Mouse (Mus musculus): ENCODE data around the gene Mamdc4. TPM values are rescaled to one million over a fixed set of nuclear protein-coding genes. Genes with fewer than 3 reads are reported as not detected.
"Not testable (repeated sequence)": the region's sequence is repeated elsewhere in the genome, so short reads cannot be mapped to it uniquely, and the experiment has no call there.

Gene Mamdc4
- total and polyA plus RNA-seq, 3 experiments = 0.60 to 2.2 (median 1.6) TPM

DNA sequence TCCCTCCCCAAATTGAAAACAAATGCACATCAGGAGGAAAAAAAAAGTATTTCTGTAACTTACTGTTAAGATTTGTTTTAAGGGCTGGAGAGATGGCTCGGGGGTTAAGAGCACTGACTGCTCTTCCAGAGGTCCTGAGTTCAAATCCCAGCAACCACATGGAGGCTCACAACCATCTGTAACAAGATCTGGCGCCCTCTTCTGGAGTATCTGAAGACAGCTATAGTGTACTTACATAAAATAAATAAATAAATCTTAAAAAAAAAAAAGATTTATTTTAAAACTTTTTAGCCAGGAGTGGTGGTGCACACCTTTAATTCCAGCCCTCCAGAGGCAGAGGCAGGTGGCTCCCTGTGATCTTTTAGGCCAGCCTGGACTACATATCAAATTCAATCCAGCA, 19.2 kb downstream of the Mamdc4 start:
- not testable (repeated sequence) for H3K79me2 ChIP-seq (replicated peaks; ENCODE audit: control insufficient read depth, insufficient read depth, low read length); H3K27me3 ChIP-seq (ENCODE audit: control insufficient read depth, insufficient read depth, low read length); H3K4me3 ChIP-seq; H3K4me1 ChIP-seq (ENCODE audit: control insufficient read depth, insufficient read depth, low read length); H3K36me3 ChIP-seq (ENCODE audit: control insufficient read depth, insufficient read depth, low read length); H3K9ac ChIP-seq (ENCODE audit: low read depth, low read length); DNase-seq; H3K27ac ChIP-seq
- peak; percentile 58 for TF ChIP-seq CTCF (IDR thresholded peaks at IDR 0.05)
- 60% methylated on average over 2 of the region's 2 CpGs for WGBS
- intact Hi-C loops (cut with DNase I) = loop anchor here (10.0 kb wide), 1 partner anchor 131 kb away; the partner anchor contains the start of genes Abca2 and Fut7

DNA sequence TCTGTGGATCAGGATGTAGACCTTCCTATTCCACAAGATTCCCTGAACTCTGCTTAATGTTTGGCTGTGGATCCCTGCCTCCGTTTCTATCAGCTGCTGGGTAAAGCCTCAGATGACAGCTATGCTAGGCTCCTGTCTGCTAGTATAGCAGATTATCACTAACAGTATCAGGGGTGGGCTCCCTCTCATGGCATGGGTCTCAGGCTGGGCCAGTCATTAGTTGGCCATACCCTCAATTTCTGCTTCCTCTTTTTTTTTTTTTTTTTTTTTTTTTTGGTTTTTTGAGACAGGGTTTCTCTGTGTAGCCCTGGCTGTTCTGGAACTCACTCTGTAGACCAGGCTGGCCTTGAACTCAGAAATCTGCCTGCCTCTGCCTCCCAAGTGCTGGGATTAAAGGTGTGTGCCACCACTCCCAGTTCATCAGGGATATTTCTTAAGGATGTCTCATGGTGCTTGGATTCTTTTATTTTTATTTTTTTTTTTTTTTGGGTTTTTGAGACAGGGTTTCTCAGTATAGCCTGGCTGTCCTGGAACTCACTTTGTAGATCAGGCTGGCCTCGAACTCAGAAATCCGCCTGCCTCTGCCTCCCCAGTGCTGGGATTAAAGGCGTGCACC, 21.4 kb downstream of the Mamdc4 start:
- H3K4me1 ChIP-seq (ENCODE audit: control insufficient read depth, insufficient read depth, low read length); H3K4me3 ChIP-seq; H3K36me3 ChIP-seq (ENCODE audit: control insufficient read depth, insufficient read depth, low read length); H3K79me2 ChIP-seq (replicated peaks; ENCODE audit: control insufficient read depth, insufficient read depth, low read length); H3K27ac ChIP-seq; H3K9ac ChIP-seq (ENCODE audit: low read depth, low read length); H3K27me3 ChIP-seq (ENCODE audit: control insufficient read depth, insufficient read depth, low read length); DNase-seq: not testable (repeated sequence)
- intact Hi-C loops (cut with DNase I) = loop anchor here (10.0 kb wide), 1 partner anchor 128 kb away; the partner anchor contains the start of genes Abca2 and Fut7
- 83% methylated on average over 4 of the region's 4 CpGs for WGBS

DNA sequence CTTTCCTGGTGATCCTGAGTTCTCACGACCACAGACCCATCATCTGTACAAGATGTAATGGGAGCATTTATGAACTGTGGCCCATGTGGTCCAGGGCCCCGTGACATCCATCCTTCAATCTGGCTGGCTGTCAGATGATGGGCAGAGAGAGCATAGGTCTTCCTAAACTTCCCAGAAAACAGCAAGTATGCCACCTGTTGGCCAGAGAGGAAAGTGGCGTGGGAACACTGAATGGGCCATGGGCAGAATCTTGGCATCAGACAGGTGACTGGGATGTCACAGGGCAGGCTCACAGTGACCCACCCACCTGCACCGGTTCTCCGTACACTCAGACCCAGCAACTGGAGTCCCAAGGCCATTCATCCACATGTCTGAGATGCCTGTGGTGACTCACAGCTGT, 23.5 kb downstream of the Mamdc4 start:
- Histone ChIP-seq H3K27me3 (ENCODE audit: control insufficient read depth, insufficient read depth, low read length) (no peaks in the 10 kb centered on the region), H3K4me3 (no peak overlapping the region), H3K36me3 (ENCODE audit: control insufficient read depth, insufficient read depth, low read length) (no peaks in the 10 kb centered on the region), H3K27ac (no peak overlapping the region), H3K79me2 (replicated peaks; ENCODE audit: control insufficient read depth, insufficient read depth, low read length) (peaks cover 3% of the 10 kb centered on the region), H3K9ac (ENCODE audit: low read depth, low read length) (no peak overlapping the region), H3K4me1 (ENCODE audit: control insufficient read depth, insufficient read depth, low read length) (peaks cover 5% of the 10 kb centered on the region)
- DNase-seq = peak; percentile 51 to 53
- intact Hi-C loops (cut with DNase I) = loop anchor here (2.0 to 10.0 kb wide), 2 partner anchors 40 to 126 kb away; partner anchors contain the start of genes Abca2 and Fut7
- 30% methylated on average over 5 of the region's 5 CpGs for WGBS
- TF ChIP-seq POLR2A (IDR thresholded peaks at IDR 0.05; ENCODE audit: insufficient read depth, low read depth, low read length) (no peak), CTCF (IDR thresholded peaks at IDR 0.05) (peak; percentile 88)

DNA sequence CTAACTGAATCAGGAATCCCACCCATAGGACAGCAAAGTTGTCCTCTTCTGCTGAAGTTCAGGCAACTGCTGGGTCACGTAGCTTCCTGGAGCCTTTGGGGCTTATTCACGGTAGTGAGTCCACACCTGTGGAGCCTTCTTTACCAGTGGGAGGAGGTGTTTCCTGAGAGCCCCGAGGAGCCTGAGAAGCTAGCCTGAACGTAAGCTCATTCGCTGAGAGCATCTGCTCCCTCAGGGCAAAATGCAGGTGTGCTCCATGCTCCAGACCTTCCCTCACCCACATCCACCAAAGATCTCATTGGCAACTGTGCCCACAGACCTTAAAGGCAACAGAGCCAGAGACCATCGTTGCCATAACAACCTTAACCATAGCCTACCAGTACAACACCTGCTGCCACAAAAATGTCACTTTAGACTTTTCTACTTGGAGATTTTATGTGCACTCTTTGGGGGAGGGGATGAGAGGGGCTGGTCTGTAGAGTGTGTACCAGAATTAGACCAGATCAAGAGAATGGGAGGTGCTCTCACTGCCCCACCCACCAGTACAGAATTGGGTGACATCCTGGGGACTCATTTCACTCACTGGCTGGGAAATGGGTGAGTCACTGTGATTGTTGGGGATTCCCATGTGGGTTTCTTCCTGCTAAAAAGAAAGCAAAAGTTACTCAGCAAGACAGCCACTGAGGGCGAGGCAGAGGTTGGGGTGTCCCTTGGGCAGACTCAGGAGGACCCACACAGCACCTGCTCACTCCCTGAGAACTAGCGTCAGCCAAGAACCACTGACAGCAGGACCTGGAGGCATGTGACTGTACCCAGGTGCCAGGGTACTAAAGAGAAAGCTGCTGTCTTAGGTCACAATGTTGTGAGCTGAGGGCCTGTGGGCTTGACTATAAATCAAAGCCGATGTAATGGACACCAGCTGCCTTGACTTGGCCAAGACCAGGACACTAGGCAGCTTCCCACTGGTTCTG, 25.3 kb downstream of the Mamdc4 start:
- H3K4me1 ChIP-seq (ENCODE audit: control insufficient read depth, insufficient read depth, low read length) = peaks cover 10% of the 10 kb centered on the region
- no peak overlapping the region for H3K9ac ChIP-seq (ENCODE audit: low read depth, low read length)
- no peaks in the 10 kb centered on the region for H3K27me3 ChIP-seq (ENCODE audit: control insufficient read depth, insufficient read depth, low read length)
- H3K79me2 ChIP-seq (replicated peaks; ENCODE audit: control insufficient read depth, insufficient read depth, low read length) = peaks cover 10% of the 10 kb centered on the region
- no peak for DNase-seq
- intact Hi-C loops (cut with DNase I) = loop anchor here (5.0 kb wide), 1 partner anchor 47 kb away; the partner anchor contains the start of genes C8g and Fbxw5
- WGBS = 55% methylated on average over 9 of the region's 9 CpGs
- no peak overlapping the region for H3K27ac ChIP-seq
- H3K36me3 ChIP-seq (ENCODE audit: control insufficient read depth, insufficient read depth, low read length) = no peaks in the 10 kb centered on the region
- TF ChIP-seq CTCF (IDR thresholded peaks at IDR 0.05) (no peak), EP300 (IDR thresholded peaks at IDR 0.05; ENCODE audit: insufficient read depth, low read depth, low read length) (no peak), POLR2A (IDR thresholded peaks at IDR 0.05; ENCODE audit: insufficient read depth, low read depth, low read length) (peak; percentile 45; the same call in 1 of the 2 replicates)
- no peak overlapping the region for H3K4me3 ChIP-seq

DNA sequence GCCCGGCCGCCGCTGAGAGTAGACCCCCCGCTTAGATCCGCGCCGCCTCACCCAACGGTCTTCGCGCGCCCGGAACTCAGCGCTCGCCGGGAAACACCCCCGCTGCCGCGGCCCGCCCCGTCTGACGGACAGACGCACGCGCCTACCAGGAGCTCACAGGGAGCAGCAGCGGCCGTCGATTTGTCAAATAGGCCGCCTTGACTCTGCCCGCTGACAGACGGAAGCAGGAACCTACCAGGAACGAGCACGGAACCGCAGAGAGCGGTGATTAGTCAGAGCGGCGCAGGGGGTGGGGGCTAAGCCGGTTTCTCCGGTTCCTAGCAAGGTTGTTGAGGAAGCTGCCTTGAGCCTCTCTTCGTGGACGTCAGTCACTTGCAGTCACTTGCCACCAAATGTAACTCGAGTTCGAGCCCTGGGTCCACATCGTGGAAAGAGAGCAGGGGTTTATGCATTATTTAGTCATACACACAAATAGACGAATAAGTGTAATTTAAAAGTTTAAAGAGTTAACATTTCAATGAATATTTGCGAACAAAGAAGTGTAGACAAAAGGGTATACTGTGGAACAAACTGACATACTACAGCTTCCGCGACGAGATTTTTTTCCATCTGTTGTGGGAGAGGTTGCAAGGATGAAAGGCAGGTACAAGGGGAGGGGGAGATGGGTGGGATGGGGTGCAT, 27.7 kb downstream of the Mamdc4 start, which contains the start of gene Traf2:
Gene Traf2 (minus strand): TSS at position 130 of the 681 bp plus-strand sequence.
- TF ChIP-seq POLR2A (IDR thresholded peaks at IDR 0.05; ENCODE audit: insufficient read depth, low read depth, low read length) (peak; percentile 86), EP300 (IDR thresholded peaks at IDR 0.05; ENCODE audit: insufficient read depth, low read depth, low read length) (0 out of 2 replicates have a peak, but pooled peaks have one; percentile 22), CTCF (IDR thresholded peaks at IDR 0.05) (no peak)
- Histone ChIP-seq H3K79me2 (replicated peaks; ENCODE audit: control insufficient read depth, insufficient read depth, low read length) (peaks cover 11% of the 10 kb centered on the region), H3K27ac (peak within 1 kb of the TSS; percentile 96), H3K4me1 (ENCODE audit: control insufficient read depth, insufficient read depth, low read length) (peaks cover 10% of the 10 kb centered on the region), H3K4me3 (peak within 1 kb of the TSS; percentile 73), H3K9ac (ENCODE audit: low read depth, low read length) (peak within 1 kb of the TSS; percentile 98), H3K36me3 (ENCODE audit: control insufficient read depth, insufficient read depth, low read length) (no peaks in the 10 kb centered on the region), H3K27me3 (ENCODE audit: control insufficient read depth, insufficient read depth, low read length) (no peaks in the 10 kb centered on the region)
- intact Hi-C loops (cut with DNase I) = loop anchor here (5.0 kb wide), 1 partner anchor 45 kb away; the partner anchor contains the start of genes C8g and Fbxw5
- DNase-seq = peak; percentile 99
- WGBS = 2% methylated on average over 48 of the region's 48 CpGs
